Mouse (Mus musculus) heart, postnatal 0 days (tissue): ENCODE data around the gene St6galnac3.

Source experiments
- CTCF ChIP-seq: IDR thresholded peaks from 2 replicates; pipeline ENCODE4 v1.5.1; 2016; ENCODE audit warnings: antibody characterized with exemption, control low read depth, low read depth
- EP300 ChIP-seq: IDR thresholded peaks from 2 replicates; pipeline ENCODE4 v1.6.1; 2016; ENCODE audit warnings: antibody characterized with exemption, low read depth

GRCm38 (mm10) chr3:153659575-153660168 is 65.3 kb downstream of the St6galnac3 start:
- no peak for TF ChIP-seq CTCF
- TF ChIP-seq EP300 = no peak
